Mouse (Mus musculus) neural tube, embryonic 14.5 days (tissue): ENCODE measurements around the gene Fcrlb. TPM values are rescaled to one million over a fixed set of nuclear protein-coding genes. Genes with fewer than 3 reads are reported as not detected.
"Not testable (repeated sequence)": the region's sequence is repeated elsewhere in the genome, so short reads cannot be mapped to it uniquely, and the experiment has no call there.

Experiments used
- ATAC-seq: fragments of 200-750 bp; cut with Nextera tagmentation; 2 replicates; pipeline ENCODE4 v1.8.0; 2017; ENCODE audit warnings: low read depth, mild to moderate bottlenecking, moderate TSS enrichment, moderate library complexity
- H3K27ac ChIP-seq: fragments of 300-500 bp; sonication (generic); 2 replicates; pipeline ENCODE4 v1.5.1; 2014; ENCODE audit warnings: low read depth, mild to moderate bottlenecking, control low read depth, low read length, moderate library complexity, mixed read lengths
- H3K27me3 ChIP-seq: fragments of 300-500 bp; sonication (generic); 2 replicates; pipeline ENCODE4 v1.6.1; 2014; ENCODE audit warnings: low read length; ENCODE audit not compliant: control insufficient read depth, insufficient read depth
- H3K36me3 ChIP-seq: fragments of 300-500 bp; sonication (generic); 2 replicates; pipeline ENCODE4 v1.6.1; 2014; ENCODE audit warnings: low read length, mixed read lengths; ENCODE audit not compliant: control insufficient read depth, insufficient read depth
- H3K4me1 ChIP-seq: fragments of 300-500 bp; sonication (generic); 2 replicates; pipeline ENCODE4 v1.6.1; 2014; ENCODE audit warnings: low read length; ENCODE audit not compliant: control insufficient read depth, insufficient read depth
- H3K4me2 ChIP-seq: fragments of 300-500 bp; sonication (generic); 2 replicates; pipeline ENCODE4 v1.6.1; 2014; ENCODE audit warnings: mild to moderate bottlenecking, low read depth, low read length, control low read depth
- H3K4me3 ChIP-seq: fragments of 300-500 bp; sonication (generic); 2 replicates; pipeline ENCODE4 v1.5.1; 2014; ENCODE audit warnings: low read depth, low read length, control low read depth, mixed read lengths
- H3K9ac ChIP-seq: fragments of 300-500 bp; sonication (generic); replicated peaks from 2 replicates; pipeline ENCODE4 v1.6.1; 2014; ENCODE audit warnings: low read depth, mild to moderate bottlenecking, control low read depth, low read length, mixed read lengths
- H3K9me3 ChIP-seq: fragments of 300-500 bp; sonication (generic); 2 replicates; pipeline ENCODE4 v1.6.1; 2016; ENCODE audit warnings: low read length; ENCODE audit not compliant: control insufficient read depth
- WGBS: fragments of 180-500 bp; shearing (Covaris S2); extraction: QIAGEN DNeasy Blood & Tissue Kit; methylation state at CpG from one replicate; pipeline ENCODE4 v1.1.7; 2014; 5-methylcytosine and 5-hydroxymethylcytosine counted together
- polyA plus RNA-seq: library from polyadenylated mRNA; unstranded; fragments of >200 nt; fragmentation: Nextera tagmentation; extraction: Ambion mirVana; gene quantifications from 2 replicates; pipeline ENCODE4 v1.2.1, GENCODE M21; 2014

The Fcrlb gene
- polyA plus RNA-seq = 0.70 and 1.2 TPM in 2 replicates

DNA sequence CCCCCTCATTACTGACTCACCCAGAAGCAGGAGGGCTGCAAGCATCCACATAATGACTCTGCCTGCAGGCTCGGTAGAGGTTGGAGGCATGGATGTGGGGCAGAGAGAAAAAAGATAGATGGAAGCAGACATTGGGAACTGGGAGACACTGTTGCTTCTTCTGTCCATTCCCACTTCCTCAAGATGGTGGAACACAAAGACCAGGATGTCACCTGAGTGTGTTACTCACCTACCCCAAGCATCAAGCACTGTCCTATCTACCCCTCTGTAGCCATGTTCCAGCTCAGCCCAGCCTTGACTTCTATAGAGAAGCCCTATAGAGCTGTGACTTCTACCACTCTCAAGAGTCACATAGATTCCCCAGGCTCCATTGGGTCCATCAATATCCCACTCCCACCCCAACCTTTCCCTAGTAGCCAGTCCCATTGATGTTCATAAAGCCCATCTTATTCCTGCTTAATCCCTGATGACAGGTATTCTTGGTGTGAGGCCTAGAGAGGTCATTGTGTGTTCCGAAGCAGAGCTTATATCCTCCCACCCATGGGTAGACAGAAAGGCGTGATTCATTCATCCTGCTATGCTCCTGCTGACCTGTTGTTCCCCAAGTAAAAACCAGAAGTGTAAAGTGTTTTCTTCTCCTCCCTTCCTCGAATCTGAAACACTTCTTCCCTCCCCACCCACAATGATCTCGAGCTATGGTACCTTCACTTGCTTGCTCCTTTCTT, at the start of gene Fcrlb:
Fcrlb (minus strand) TSS at position 51 of the 725 bp plus-strand sequence.
- WGBS = 74% methylated on average over 5 of the region's 5 CpGs
- Histone ChIP-seq H3K9ac (no peak within 1 kb of the TSS), H3K9me3 (no peaks in the 10 kb centered on the region), H3K4me3 (no peak within 1 kb of the TSS), H3K27me3 (peaks cover 7% of the 10 kb centered on the region), H3K36me3 (no peaks in the 10 kb centered on the region), H3K4me1 (no peaks in the 10 kb centered on the region), H3K27ac (no peak within 1 kb of the TSS), H3K4me2 (no peak within 1 kb of the TSS)
- no peak for ATAC-seq

DNA sequence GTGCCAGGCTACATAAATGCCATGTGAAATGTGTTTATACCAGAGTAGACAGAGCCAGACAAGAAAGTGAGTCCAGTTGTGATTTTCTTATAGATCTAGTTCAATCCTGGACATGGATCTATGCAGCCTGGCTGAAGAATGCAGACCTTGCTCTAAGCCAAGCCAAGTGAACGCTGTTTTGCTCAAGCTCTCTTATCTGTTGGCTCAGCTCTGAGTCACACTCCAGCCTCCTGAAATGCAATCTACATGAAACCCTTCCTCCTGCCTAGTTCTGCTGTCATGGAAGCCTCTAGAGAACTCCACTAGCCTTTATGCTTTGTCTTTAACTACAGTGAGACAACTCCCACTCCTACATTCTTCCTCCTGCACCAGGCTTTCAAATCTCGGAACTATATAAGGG, 49.6 kb upstream of the Fcrlb start:
- Histone ChIP-seq H3K27me3 (no peaks in the 10 kb centered on the region), H3K9me3 (no peaks in the 10 kb centered on the region), H3K4me3 (no peak overlapping the region), H3K4me2 (no peak overlapping the region), H3K9ac (no peak overlapping the region), H3K27ac (no peak overlapping the region), H3K36me3 (no peaks in the 10 kb centered on the region), H3K4me1 (no peaks in the 10 kb centered on the region)
- WGBS = 93% methylated on average over 2 of the region's 2 CpGs
- ATAC-seq = no peak

DNA sequence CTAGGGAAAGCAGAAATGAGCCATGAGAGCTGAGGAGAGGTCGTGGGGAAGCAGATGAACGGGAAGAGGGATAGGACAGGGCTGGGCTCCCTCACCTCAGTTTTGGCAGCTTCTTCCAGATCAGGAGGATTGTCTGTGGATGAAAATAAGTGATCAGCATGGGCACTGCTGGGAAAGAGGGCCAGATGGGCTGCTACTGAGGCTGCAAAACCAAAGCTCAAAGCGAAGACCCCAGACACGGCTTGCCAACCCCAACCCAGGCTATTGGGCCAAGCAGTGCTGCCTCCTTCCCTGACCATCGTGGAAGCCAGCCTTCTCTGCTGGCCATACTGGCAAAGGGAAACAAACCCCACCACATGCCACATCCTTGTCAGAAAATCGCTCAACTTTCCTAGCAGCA, 48.4 kb upstream of the Fcrlb start:
- Histone ChIP-seq H3K9me3 (no peaks in the 10 kb centered on the region), H3K4me2 (no peak overlapping the region), H3K27ac (no peak overlapping the region), H3K27me3 (no peaks in the 10 kb centered on the region), H3K4me3 (no peak overlapping the region), H3K36me3 (no peaks in the 10 kb centered on the region), H3K4me1 (no peaks in the 10 kb centered on the region), H3K9ac (no peak overlapping the region)
- no peak for ATAC-seq
- 88% methylated on average over 6 of the region's 6 CpGs for WGBS

DNA sequence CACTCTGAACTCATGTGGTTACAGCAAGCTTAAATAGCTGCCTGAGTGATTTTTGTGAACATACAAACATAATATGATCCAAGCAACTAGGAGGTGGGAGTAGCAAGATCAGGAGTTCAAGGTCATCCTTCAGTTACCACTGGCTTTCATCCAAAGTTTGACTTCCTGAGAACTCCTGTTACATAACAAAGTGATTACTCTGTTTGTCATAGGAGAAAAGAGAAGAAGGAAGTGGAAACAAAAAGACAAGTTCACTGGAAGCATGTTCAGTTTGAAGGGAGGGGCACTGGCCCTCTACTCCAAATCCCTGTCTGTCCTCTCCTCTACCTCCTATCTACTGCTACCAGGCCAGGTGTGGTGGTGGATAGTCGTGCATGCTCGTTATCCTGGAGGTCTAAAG, 47.0 kb upstream of the Fcrlb start:
- Histone ChIP-seq H3K36me3 (no peaks in the 10 kb centered on the region), H3K27ac (no peak overlapping the region), H3K4me1 (no peaks in the 10 kb centered on the region), H3K4me2 (no peak overlapping the region), H3K9me3 (no peaks in the 10 kb centered on the region), H3K27me3 (no peaks in the 10 kb centered on the region), H3K9ac (no peak overlapping the region), H3K4me3 (no peak overlapping the region)
- 70% methylated on average over 2 of the region's 2 CpGs for WGBS
- no peak for ATAC-seq

DNA sequence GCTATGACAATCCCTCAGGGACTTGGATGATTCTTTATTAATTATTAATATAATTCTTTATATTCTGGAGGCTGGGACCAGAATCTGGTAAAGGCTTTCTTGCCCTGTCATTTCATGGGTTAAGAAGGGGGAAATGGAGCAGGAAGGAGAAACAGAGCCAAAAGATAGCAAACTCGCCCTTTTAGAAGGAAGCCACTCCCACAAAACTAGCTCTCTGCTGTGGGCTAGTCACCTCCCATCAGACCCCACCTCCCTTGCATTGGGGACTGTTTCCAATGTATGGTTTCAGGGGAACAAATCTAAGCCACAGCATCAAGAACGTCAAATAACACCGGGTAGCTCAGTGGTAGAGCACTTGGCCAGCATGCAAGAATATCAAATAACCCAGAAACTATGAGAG, 45.5 kb upstream of the Fcrlb start:
- Histone ChIP-seq H3K27ac (no peak overlapping the region), H3K9ac (no peak overlapping the region), H3K4me1 (no peaks in the 10 kb centered on the region), H3K27me3 (no peaks in the 10 kb centered on the region), H3K9me3 (no peaks in the 10 kb centered on the region), H3K4me3 (no peak overlapping the region), H3K4me2 (no peak overlapping the region), H3K36me3 (no peaks in the 10 kb centered on the region)
- no peak for ATAC-seq
- WGBS = 63% methylated on average over 3 of the region's 3 CpGs

DNA sequence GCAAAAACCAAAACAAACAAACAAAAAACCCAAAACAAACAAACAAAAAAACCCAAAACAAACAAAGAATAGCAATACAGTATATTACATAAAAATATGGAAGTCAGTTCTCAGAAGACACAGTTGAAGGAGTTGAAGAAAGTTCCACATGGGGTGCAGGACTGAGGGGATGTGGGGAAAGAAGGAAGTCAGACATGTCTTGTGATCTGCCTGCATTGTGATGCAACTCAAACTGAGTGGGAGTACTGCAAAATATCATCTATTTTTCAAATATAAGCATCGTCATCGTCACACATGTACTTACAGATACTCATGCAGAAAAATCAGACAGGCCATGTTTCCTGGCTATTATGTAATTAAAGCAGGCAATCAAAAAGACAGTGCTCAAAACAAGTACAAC, 40.5 kb upstream of the Fcrlb start:
- Histone ChIP-seq H3K9ac (no peak overlapping the region), H3K27me3 (no peaks in the 10 kb centered on the region), H3K4me1 (no peaks in the 10 kb centered on the region), H3K27ac (no peak overlapping the region), H3K4me2 (no peak overlapping the region), H3K36me3 (no peaks in the 10 kb centered on the region), H3K9me3 (no peaks in the 10 kb centered on the region), H3K4me3 (no peak overlapping the region)
- ATAC-seq = no peak
- WGBS = 97% methylated on average over 2 of the region's 2 CpGs

DNA sequence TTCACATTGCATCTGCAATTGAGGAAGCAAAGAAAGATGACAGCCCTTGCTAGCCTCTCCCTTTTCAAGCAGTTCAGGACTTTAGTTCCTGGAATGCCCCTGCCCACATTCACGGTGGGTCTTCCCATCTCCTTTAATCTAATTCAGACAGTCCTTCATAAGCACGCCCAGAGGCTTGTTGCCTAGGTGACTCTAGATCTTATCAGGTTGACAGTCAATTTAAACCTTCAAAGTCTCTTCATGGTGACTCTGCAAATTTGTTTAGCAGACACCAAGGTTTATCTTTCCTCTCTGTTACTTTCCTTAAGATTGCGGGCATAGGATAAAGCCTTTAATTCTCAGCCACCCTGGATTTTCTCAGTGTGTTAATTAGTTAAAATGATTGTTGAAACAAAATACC, 38.0 kb upstream of the Fcrlb start:
- ATAC-seq = no peak
- no peaks in the 10 kb centered on the region for H3K9me3 ChIP-seq
- H3K4me1 ChIP-seq = no peaks in the 10 kb centered on the region
- H3K27ac ChIP-seq = no peak overlapping the region
- no peak overlapping the region for H3K4me3 ChIP-seq
- WGBS = 79% methylated on average over 3 of the region's 3 CpGs
- no peak overlapping the region for H3K9ac ChIP-seq
- no peaks in the 10 kb centered on the region for H3K36me3 ChIP-seq
- H3K27me3 ChIP-seq = no peaks in the 10 kb centered on the region
- no peak overlapping the region for H3K4me2 ChIP-seq

DNA sequence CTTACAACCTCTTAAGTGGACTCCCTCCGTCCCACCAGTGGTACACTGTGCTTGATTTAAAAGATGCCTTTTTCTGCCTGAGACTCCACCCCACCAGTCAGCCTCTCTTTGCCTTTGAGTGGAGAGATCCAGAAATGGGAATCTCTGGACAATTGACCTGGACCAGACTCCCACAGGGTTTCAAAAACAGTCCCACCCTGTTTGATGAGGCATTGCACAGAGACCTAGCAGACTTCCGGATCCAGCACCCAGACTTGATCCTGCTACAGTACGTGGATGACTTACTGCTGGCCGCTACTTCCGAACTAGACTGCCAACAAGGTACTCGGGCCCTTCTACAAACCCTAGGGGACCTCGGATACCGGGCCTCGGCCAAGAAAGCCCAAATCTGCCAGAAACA, 32.2 kb upstream of the Fcrlb start:
- WGBS = 100% methylated on average over 5 of the region's 9 CpGs
- not testable (repeated sequence) for H3K27ac ChIP-seq, H3K4me3 ChIP-seq, ATAC-seq, H3K9me3 ChIP-seq, H3K4me2 ChIP-seq, H3K4me1 ChIP-seq, H3K27me3 ChIP-seq, H3K36me3 ChIP-seq, H3K9ac ChIP-seq

DNA sequence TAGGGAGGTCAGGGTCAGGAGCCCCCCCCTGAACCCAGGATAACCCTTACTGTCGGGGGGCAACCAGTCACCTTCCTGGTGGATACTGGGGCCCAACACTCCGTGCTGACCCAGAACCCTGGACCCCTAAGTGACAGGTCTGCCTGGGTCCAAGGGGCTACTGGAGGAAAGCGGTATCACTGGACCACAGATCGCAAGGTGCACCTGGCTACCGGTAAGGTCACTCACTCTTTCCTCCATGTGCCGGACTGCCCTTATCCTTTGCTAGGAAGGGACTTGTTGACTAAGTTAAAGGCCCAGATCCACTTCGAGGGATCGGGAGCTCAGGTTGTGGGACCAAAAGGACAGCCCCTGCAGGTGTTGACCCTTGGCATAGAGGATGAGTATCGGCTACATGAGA, 31.4 kb upstream of the Fcrlb start:
- not testable (repeated sequence) for H3K4me3 ChIP-seq, ATAC-seq, H3K9me3 ChIP-seq, H3K27ac ChIP-seq, H3K36me3 ChIP-seq, H3K9ac ChIP-seq, H3K4me1 ChIP-seq, H3K27me3 ChIP-seq, H3K4me2 ChIP-seq
- 96% methylated on average over 9 of the region's 9 CpGs for WGBS
